Mouse (Mus musculus) adrenal gland, adult 18-20 months (tissue): ENCODE measurements around the gene Anapc15-ps. TPM values are rescaled to one million over a fixed set of nuclear protein-coding genes. Genes with fewer than 3 reads are reported as not detected.
"Not testable (repeated sequence)": the region's sequence is repeated elsewhere in the genome, so short reads cannot be mapped to it uniquely, and the experiment has no call there.

Experiments used
- DNase-seq, 2 experiments: peaks; one replicate each; pipeline ENCODE4 v3.0.0; 2021 to 2022; ENCODE audit warnings: low spot score in 2 of 2
- total RNA-seq, 2 experiments: library from RNA; stranded (reverse); gene quantifications; 1 replicate in 1 of 2; 2 replicates in 1 of 2; pipeline ENCODE4 v1.2.3; 2021

Gene Anapc15-ps
- total RNA-seq, 2 experiments from 2014 or later = not detected

DNA sequence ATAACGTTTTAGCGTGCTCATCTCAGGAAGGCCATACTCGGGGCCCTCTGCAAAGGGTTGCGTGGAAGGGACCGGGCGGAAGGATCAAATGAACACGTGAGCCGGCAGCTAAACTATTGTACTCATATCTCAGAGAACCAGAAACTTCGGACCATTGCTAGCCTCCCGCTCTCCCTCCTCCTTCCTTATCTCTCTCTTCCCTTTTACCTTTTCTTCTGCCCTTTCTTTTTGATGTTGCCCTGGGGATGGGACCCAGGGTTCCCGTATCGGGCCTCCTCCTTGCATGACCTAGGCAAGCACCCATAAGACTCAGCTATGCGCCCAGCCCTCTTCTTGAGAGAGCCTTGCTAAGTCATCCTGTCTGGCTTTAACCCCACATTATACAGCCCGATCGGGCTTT is 38.5 kb downstream of the Anapc15-ps start:
- DNase-seq = no peak

DNA sequence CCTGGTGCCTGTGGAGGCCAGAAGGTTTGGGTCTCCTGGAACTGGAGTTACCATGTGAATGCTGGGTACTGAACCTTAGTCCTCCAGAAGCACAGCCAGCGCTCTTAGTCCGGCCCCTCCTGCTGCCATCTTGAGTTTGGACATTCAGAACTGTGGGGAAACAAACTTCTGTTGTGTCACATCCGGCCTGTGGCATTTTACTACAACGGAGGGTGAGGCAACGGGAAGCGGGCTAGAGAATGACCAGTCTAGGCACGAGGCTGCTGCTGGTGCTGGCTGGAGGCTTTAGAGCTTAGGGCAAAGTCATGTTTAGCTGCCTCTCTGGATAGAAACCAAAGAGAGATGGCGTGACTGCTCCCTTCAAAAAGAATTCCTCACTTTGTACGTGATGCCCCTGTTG is 39.0 kb downstream of the Anapc15-ps start:
- no peak for DNase-seq

DNA sequence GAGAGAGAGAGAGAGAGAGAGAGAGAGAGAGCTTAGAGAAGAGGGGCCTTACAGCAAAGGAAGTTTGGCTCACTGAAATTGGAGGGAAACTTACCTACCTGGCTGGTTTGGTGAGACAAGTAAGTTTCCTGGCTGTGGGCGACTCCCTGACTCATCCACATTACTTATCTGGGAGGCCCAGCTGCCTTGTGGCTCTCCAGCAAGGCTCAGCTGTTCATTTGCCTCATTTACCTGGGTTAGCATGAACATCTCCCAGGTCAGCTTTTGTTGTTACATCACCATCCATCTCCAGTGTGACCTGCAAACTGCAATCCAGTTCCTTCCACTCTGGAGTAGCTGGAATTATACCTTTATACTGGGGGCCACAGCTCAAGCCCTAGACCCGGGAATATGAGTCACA is 41.7 kb downstream of the Anapc15-ps start:
- no peak for DNase-seq

DNA sequence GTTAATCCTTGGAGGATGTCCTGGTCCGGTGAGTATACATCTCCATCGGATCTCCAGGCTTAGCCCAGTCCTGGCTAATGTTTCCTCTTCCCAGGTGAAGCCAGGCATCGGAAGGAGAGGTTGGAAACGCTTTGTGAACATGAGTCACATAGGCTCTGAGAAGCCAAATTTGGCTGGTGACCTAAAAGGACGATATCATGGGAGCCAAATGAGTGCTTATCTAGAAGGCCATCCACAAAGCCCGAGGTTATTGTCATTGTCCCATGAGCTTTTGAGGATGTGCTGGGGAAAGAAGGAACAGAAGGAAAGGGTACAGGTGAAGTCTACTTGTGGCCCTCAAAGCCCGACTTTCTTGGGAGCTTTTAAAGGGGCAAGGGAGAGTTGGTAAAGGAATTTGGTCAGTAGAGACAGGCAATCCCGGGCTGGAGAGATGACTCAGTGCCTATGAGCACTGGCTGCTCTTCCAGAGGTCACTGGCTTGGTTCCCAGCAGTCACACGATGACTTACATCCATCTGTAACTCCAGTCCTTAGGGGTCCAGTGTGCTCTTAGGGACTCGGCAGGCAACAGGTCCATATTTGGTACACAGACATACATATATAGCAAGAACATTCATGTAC is 42.4 kb downstream of the Anapc15-ps start:
- DNase-seq = peak in 1 of 2 experiments; percentile 29

DNA sequence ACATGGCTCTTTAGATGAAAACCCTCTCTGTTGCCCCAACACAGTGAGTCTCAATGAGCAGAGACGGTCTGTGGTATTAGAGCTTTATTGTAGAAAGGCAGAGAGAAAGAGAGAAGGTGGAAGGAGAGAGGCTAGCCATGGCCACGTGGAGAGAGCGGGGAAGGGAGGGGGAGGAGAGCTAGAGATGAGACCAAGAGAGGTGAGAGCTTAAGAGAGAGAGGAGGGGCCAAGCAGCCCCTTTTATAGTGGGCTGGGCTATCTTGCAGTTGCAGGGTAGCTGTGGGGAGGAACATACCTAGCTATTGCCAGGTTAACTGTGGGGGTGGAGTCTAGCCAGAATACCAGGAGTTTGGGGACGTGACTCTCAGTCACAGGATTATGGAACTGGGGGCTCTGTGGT is 43.1 kb downstream of the Anapc15-ps start:
- not testable (repeated sequence) for DNase-seq

DNA sequence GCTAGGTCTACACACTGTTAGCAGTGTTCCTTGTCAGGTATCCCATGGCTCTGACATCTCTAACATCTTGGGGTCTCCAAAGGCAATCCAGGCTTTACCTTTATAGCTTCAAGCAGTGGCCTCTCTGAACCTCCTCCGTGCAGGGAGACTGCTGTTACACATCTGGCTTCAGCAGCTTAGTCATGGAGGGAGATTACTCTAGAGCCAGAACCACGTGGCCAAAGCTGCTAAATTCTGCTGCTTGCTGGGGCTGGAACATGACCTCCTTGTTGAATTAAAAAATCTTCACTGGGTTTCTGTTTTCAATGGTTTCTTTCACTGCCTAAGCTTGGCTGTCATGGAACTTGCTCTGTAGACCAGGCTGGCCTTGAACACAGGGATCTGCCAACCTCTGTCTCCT is 44.9 kb downstream of the Anapc15-ps start:
- DNase-seq = no peak

DNA sequence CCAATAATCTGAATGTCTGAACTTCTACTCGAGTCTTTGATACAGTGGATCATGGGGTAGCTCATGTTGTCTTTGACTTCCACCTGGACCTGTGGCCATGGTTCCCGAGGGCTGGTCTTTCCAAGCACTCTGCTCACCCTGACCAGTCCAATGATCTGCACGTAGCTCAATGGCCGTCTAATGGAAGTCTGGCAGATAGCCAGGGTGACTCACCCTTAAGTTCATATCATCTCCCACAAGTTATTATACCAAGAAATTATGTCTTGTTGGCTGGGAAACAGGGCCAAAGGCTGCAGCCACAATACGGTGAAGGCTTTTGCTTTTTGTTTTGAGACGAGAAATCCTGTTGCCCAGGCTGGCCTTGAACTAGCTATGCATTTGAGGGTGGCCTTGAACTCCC is 45.9 kb downstream of the Anapc15-ps start:
- peak in 1 of 2 experiments; percentile 37 for DNase-seq

DNA sequence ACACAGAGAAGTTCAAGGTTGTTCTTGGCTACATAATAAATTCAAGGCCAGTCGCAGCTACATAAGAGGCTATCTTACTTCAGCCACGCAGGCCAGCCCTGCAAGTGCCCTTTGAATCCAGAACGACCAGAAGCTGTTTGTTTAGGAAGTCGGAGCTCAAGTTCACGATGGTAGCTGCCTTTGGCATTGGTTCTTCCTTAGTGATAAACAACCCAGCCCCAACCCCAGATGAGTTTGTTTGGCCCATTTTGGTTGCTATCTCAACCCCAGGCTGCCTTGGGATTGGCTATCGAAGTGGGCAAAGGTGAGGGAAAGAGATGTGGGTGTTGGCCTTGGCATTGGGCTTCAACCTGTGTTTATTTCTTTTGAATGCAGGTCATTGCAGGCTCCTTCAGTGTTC is 48.0 kb downstream of the Anapc15-ps start:
- no peak for DNase-seq

DNA sequence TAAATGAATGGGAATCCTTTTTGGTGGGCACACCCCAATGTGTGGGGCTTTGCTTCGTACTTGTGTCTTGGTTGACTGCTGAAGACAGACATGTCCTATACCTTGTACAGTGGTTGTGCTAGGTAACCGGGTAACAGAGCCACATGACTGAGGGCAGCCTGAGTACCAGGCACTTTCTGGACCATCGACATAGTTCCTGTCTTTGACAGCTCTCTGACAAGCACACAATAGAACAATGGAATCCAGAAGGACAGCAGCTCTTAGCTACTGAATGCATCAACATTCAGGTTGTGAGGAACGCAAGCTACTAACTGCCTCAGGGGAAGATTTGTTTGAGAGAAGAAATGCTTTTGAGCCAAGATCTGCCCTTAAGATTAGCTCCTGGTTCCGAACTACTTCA is 49.2 kb downstream of the Anapc15-ps start:
- no peak for DNase-seq

DNA sequence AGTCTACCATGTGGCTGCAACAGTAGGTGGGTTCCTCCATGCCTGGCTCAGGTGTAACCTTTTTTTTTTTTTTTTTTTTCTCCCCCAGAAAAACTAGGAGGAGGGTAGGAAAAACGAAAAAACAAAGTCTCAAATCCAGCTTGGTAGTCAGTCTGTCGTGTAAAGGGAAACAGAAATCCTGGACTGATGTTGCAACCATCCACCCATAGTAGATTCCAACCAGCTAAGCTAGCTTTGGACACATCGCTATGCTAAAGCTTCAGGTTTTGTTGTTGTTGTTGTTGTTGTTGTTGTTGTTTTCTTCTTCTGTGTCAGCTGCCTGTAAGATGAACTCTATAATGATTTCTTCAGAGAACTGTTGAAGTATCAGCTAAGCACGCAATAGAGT is 49.7 kb downstream of the Anapc15-ps start:
- no peak for DNase-seq

Other genes with a start within 250 kb of the Anapc15-ps start
- 100 to 1,000 TPM; 123 to 155 TPM for gene Mrpl42, start 171.5 kb downstream of the Anapc15-ps start, total RNA-seq
- 100 to 1,000 TPM; 138 to 139 TPM for gene Ube2n, start 158.3 kb downstream of the Anapc15-ps start, total RNA-seq
- 100 to 1,000 TPM; 138 to 187 TPM for gene Nudt4, start 109.3 kb downstream of the Anapc15-ps start, total RNA-seq
- gene Gm33543, start 169.5 kb upstream of the Anapc15-ps start, total RNA-seq = not detected